Mouse (Mus musculus): ENCODE measurements around the gene Smim17.
"Not testable (repeated sequence)": the region's sequence is repeated elsewhere in the genome, so short reads cannot be mapped to it uniquely, and the experiment has no call there.

Gene Smim17

GRCm38 (mm10) chr7:6414626-6415441 is 16.3 kb downstream of the Smim17 start:
- no peak for DNase-seq (ENCODE audit: extremely low read depth, low read depth, low spot score)

GRCm38 (mm10) chr7:6415442-6415787 is 16.9 kb downstream of the Smim17 start:
- DNase-seq (ENCODE audit: extremely low read depth, low read depth, low spot score): no peak

GRCm38 (mm10) chr7:6419894-6420293 is 21.4 kb downstream of the Smim17 start:
- no peak for DNase-seq (ENCODE audit: extremely low read depth, low read depth, low spot score)

- DNase-seq (ENCODE audit: extremely low read depth, low read depth, low spot score): no peak
Measured at GRCm38 (mm10) chr7:6429381-6429780, 30.9 kb downstream of the Smim17 start.

- DNase-seq (ENCODE audit: extremely low read depth, low read depth, low spot score): no peak
Measured at GRCm38 (mm10) chr7:6430342-6430741, 31.8 kb downstream of the Smim17 start.

- DNase-seq (ENCODE audit: extremely low read depth, low read depth, low spot score): no peak
Measured at GRCm38 (mm10) chr7:6438388-6438787, 39.9 kb downstream of the Smim17 start, which contains the start of gene Olfr1344. Gene Olfr1344 (plus strand): TSS chr7:6438688.

GRCm38 (mm10) chr7:6441173-6441572 is 42.7 kb downstream of the Smim17 start:
- DNase-seq (ENCODE audit: extremely low read depth, low read depth, low spot score): no peak

GRCm38 (mm10) chr7:6447771-6448170 is 49.3 kb downstream of the Smim17 start:
- no peak for DNase-seq (ENCODE audit: extremely low read depth, low read depth, low spot score)

- DNase-seq (ENCODE audit: extremely low read depth, low read depth, low spot score): no peak
Measured at GRCm38 (mm10) chr7:6455868-6456267, 57.4 kb downstream of the Smim17 start, which contains the start of gene Olfr1336. Gene Olfr1336 (plus strand): TSS chr7:6456168.

GRCm38 (mm10) chr7:6456399-6456798 is 57.9 kb downstream of the Smim17 start:
- no peak for DNase-seq (ENCODE audit: extremely low read depth, low read depth, low spot score)

GRCm38 (mm10) chr7:6466951-6467350 is 68.4 kb downstream of the Smim17 start, which contains the start of gene Olfr1346:
Gene Olfr1346 (plus strand): TSS chr7:6467101.
- DNase-seq (ENCODE audit: extremely low read depth, low read depth, low spot score): no peak

GRCm38 (mm10) chr7:6477633-6478032 is 79.1 kb downstream of the Smim17 start:
- not testable (repeated sequence) for DNase-seq (ENCODE audit: extremely low read depth, low read depth, low spot score)
